Mouse (Mus musculus) 416B (cell line): Measurements from ENCODE around the gene Kif4.

Source experiments
- DNase-seq: peaks from one replicate; pipeline ENCODE4 v3.0.0; 2011; ENCODE audit warnings: low read depth

The Kif4 gene

GRCm38 (mm10) chrX:100625546-100625801, at the start of gene Kif4:
Gene Kif4 (plus strand): TSS chrX:100625737.
- no peak for DNase-seq

DNA sequence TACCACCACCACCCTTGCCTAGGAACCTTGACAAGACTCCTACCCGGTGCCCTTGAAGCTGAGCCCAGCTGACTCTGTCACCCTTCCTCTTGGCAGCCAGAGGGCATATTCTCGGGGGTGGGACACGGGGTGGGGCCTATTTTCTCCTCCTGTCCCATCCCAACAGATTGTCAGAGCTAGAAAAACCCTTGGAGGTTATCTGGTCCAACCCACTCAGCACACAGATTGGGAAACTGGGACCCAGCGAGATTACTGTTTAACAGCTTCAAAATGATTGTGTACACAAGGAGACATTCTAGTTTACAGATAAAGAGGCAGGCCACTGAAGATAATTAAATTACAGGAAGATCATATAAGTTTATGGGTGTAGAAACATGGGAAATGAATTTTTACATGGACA, 30.7 kb upstream of the Kif4 start, which contains the start of gene P2ry4:
Gene P2ry4 (minus strand): TSS at position 79 of the 400 bp plus-strand sequence.
- DNase-seq = no peak

GRCm38 (mm10) chrX:100597439-100597838, 28.1 kb upstream of the Kif4 start:
- DNase-seq = peak; percentile 9

- no peak for DNase-seq
Measured at GRCm38 (mm10) chrX:100599755-100600154, 25.8 kb upstream of the Kif4 start.

DNA sequence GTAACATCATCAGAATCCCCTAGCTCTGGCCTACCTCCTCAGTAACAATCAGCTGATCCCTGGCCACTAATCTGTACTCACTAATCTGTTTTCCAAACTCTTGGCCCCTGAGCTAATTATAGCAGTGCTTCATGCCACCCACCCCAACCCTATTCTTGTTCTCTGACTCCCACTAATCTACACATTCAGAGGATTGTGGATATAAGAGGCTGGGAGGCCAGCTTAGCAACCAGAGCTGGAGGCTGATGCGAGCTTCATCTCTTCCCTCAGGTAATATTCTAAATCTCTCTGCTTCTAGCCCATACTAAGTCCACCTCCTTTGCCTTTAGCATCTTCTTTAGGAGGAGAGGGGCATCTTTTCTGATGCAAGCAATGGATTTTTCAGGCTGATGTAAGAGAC, 20.2 kb upstream of the Kif4 start, which contains the start of gene Arr3:
Gene Arr3 (plus strand): TSS at position 184 of the 400 bp plus-strand sequence.
- no peak for DNase-seq

DNA sequence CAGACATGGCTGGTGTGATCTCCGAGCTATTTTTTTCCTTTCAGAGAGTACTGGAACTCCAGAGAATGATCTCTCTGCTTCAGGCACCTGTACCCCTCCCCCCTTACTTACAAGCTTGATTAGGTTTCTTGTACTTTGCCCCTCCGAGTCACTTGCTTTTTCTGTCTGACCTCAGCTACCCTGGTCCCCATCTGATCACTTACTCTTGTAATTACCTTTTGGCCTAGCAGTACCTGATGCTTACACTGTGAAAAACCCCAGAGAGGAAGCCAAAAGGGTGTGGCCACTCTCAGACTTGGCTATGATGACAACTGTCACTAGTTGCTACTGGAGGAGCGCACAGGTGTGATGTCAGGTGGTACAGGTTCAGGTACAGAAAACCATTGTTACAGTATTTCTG, 7.0 kb upstream of the Kif4 start:
- no peak for DNase-seq

GRCm38 (mm10) chrX:100621366-100621765, 4.2 kb upstream of the Kif4 start:
- DNase-seq = peak; percentile 24

DNA sequence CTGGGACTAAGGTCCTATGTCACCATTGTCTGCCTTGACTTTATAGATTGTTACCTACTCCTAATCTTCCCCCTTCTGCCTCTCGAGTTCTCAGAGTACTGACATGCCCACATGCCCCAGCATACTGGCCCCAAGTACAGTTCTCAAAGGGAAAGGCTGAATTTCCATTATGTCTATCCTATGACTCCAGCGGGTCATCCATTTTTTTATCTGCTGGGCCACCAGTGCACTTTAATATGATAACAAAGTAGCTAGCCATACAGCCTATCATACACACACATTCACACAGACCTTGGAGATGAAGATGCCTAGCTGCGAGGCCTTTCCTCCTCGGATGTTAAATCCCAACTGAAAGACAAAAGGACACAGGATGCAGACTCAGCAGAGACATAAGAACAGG, 1.3 kb upstream of the Kif4 start:
- DNase-seq = no peak

GRCm38 (mm10) chrX:100625146-100625545, 391 bp upstream of the Kif4 start:
- peak; percentile 57 for DNase-seq

GRCm38 (mm10) chrX:100625802-100626793, 561 bp downstream of the Kif4 start, which contains the start of gene Pdzd11:
Gene Pdzd11 (minus strand): TSS chrX:100626568.
- peak; percentile 95 for DNase-seq

DNA sequence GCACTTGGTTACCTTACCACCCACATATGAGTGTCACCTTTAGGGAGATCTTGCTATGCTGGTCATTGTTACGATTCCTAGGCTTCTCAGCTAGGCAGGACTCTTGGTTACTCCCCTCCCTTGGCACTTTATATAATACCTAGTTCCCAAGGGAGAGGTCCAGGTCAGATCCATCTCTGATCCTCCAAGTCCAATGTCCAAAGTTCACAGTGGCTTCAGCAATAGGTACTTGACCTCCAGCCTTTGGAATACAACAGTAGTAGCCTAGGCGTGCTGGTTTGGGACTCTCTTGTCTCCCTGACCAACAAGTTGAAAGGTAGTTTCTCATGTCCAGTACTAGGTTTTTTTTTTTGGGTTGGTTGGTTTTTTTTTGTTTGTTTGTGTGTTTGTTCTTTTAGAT, 3.5 kb downstream of the Kif4 start:
- DNase-seq = no peak

GRCm38 (mm10) chrX:100638477-100638876, 12.9 kb downstream of the Kif4 start:
- no peak for DNase-seq

GRCm38 (mm10) chrX:100652848-100653247, 27.3 kb downstream of the Kif4 start:
- DNase-seq = peak; percentile 39

DNA sequence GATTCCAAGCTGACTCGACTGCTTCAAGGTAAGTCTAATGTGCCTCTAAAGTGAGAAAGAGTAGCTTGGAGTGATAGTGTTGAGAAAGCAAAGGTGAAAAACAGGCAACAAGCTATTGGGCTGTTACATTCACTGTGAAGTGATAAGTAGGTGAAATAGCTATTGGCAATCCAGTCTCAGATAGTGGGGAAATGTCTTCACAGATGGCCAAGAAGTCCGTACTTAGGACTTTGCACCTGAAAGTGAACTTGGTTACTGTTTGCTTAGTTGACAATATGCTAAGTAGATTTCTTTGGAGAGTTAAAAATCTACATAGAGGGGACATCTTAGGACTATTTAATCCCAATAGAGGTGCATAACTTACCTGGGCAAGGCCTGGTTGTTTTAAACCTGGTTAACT, 39.3 kb downstream of the Kif4 start:
- no peak for DNase-seq

DNA sequence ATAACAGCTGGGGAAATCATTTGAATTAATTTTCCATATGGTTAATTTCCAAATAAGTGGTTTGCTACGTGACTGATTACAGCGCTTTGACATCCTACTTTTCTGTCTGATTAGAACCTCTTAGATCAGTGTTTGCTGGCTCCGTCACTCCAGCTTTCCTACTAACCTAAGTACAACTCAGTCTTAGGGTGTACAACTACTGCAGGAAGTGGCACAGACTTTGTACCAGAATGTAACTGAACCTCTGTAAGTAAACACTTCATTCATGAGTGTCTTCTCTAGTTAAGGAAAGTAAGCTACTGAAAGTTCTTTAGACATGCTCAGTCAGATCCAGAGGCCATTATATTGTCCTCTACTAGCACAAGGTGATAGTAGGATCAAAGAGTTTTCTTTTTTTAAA, 52.7 kb downstream of the Kif4 start:
- no peak for DNase-seq

- no peak for DNase-seq
Measured at GRCm38 (mm10) chrX:100686527-100686926, 61.0 kb downstream of the Kif4 start.

DNA sequence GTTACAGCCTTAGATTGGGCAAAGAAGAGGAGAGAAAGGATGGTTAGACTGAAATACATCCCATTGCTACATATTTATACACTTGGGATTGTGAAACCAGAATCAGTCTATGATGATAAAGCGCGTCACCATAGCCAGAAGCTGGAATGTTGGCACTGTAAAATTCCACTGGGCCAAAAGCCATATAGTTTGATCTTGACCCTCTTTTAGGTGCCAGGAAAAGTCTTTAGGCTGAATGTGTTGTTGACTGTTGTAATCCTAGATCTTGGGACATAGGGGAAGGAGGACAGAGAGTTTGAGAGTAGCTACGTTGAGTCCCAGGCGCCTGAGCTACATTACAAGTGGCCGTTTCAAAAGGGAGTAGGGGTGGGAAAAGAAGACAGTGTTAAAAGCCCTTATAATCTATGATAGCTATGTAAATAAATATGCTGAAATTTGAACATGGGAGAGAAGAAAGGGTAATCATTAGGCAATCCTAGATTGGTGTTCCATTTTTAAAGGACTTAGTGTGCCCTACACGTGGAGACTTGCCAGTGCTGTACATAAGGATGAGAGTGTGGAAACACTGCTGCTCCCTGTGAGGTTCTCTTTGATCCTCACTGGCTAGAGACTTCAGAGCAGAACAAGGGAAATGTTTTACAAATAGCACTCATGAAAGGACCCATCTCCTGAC, 62.0 kb downstream of the Kif4 start:
- no peak for DNase-seq

GRCm38 (mm10) chrX:100688033-100688370, 62.5 kb downstream of the Kif4 start:
- no peak for DNase-seq

DNA sequence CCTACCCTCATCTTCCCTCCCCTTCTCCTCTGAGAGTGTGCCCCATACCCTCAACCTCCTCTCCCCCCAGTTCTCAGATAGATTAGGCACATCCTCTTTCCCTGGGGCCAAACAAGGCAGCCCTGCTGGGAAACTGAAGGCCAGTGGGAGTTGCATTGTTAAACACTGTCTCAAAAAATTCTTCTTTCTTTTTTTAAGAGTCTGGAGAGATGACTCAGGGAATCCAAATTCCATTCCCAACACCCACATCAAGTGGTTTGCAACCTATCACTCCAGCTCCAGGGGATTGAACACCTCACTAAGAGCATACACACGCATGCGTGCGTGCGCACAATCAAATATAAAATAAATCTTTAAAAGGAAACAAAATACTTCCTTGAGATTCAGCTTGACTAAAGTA, 71.2 kb downstream of the Kif4 start:
- DNase-seq = no peak

- DNase-seq = no peak
Measured at GRCm38 (mm10) chrX:100708032-100708431, 82.5 kb downstream of the Kif4 start.

GRCm38 (mm10) chrX:100716173-100716572, 90.6 kb downstream of the Kif4 start:
- no peak for DNase-seq

GRCm38 (mm10) chrX:100728947-100729346, 103.4 kb downstream of the Kif4 start:
- DNase-seq = no peak

- no peak for DNase-seq
Measured at GRCm38 (mm10) chrX:100729665-100730188, 104.2 kb downstream of the Kif4 start, which contains the start of gene Gdpd2. Gene Gdpd2 (plus strand): TSS chrX:100729873.
